Mouse (Mus musculus) inflammation-experienced regulatory T-cells (primary cell): Measurements from ENCODE around the gene Pmch. TPM values are rescaled to one million over a fixed set of nuclear protein-coding genes. Genes with fewer than 3 reads are reported as not detected.

Experiments used
- polyA plus RNA-seq, 2 experiments: library from polyadenylated mRNA; unstranded; fragments of 100-300 nt; shearing (Covaris generic); gene quantifications; one replicate each; pipeline ENCODE4 v1.2.1; 2017

The Pmch gene
- 1 to 10 TPM in 1 of 2 experiments, under 1 TPM in 1; 0.33 to 1.5 TPM for polyA plus RNA-seq

DNA sequence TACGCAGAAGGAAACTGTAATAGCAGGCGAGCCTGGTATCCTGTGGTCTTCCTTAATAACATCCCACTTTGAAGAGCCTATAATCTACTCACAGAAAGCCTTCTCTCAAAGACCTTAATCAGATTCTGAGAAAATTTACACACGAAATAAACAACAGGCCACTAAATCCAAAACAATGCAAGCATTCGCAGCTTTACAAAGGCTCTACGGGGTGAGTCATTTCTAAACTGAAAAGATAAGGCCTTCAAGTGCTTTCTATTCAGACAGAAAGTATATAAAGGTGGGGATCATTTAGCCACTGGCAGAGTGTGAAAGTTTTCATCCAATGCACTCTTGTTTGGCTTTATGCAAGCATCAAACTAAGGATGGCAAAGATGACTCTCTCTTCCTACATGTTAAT is at the start of gene Pmch:
Gene Pmch (plus strand): TSS at position 301 of the 400 bp plus-strand sequence.

Other genes with a start within 250 kb of the Pmch start
- gene Igf1, start 232.8 kb upstream of the Pmch start, polyA plus RNA-seq, result 1 to 10 TPM in 1 of 2 experiments, under 1 TPM in 1; 0.74 to 6.0 TPM
- under 1 TPM; 0.47 to 0.50 TPM for gene Parpbp, start 55.9 kb downstream of the Pmch start, polyA plus RNA-seq
- 10 to 100 TPM; 31.7 to 43.5 TPM for gene Nup37, start 55.9 kb downstream of the Pmch start, polyA plus RNA-seq
- 10 to 100 TPM; 82.9 to 89.6 TPM for gene Washc3, start 110.0 kb downstream of the Pmch start, polyA plus RNA-seq